Comparison of ENCODE assay signal across 29 mouse cellular contexts in genomic region chr4:140716994-140717393, GRCm38 (mm10). TPM values are rescaled to one million over a fixed set of nuclear protein-coding genes. Genes with fewer than 3 reads are reported as not detected.
DNase-seq lines count a peak whose midpoint lies in the region; ATAC-seq and TF ChIP-seq lines count a peak whose summit lies in the region.
"Had no signal": no experiment of that assay in that cellular context is flagged by ENCODE, and none has a peak within 500 bp of the region (broad histone marks: within the 10 kb centered on the region; RNA-seq: fewer than 3 reads in every experiment).

No protein-coding gene starts in this region.

- no peak overlapping the region for H3K4me2 ChIP-seq in hindbrain, embryonic 13.5 days
- H3K4me2 ChIP-seq in hindbrain, embryonic 12.5 days (replicated peaks), result no peak overlapping the region
- no peak overlapping the region for H3K4me2 ChIP-seq in myocyte (ENCODE audit: low read depth)
- H3K4me2 ChIP-seq: embryonic facial prominence, embryonic 13.5 days; embryonic facial prominence, embryonic 15.5 days; forebrain, embryonic 12.5 days had no signal

- H3ac ChIP-seq in myocyte (ENCODE audit: control insufficient read depth, insufficient read length), result no peak overlapping the region

- peak; percentile 5 for TF ChIP-seq POLR2A in myocyte (IDR thresholded peaks at IDR 0.05; ENCODE audit: insufficient read length, low read depth)

- peaks cover 22% of the 10 kb centered on the region for H3K4me1 ChIP-seq in hindbrain, embryonic 13.5 days (replicated peaks)
- H3K4me1 ChIP-seq in hindbrain, embryonic 12.5 days, result peaks cover 26% of the 10 kb centered on the region
- H3K4me1 ChIP-seq: embryonic facial prominence, embryonic 13.5 days had no signal

- no peak for ATAC-seq in hindbrain, embryonic 13.5 days (ENCODE audit: low FRiP score)
- no peak for ATAC-seq in hindbrain, embryonic 12.5 days (ENCODE audit: low FRiP score)
- ATAC-seq: forebrain, embryonic 14.5 days; forebrain, embryonic 16.5 days had no signal

- H3K9me3 ChIP-seq in hindbrain, embryonic 13.5 days, result no peaks in the 10 kb centered on the region
- H3K9me3 ChIP-seq in hindbrain, embryonic 12.5 days (replicated peaks), result no peaks in the 10 kb centered on the region
- H3K9me3 ChIP-seq: embryonic facial prominence, embryonic 13.5 days; embryonic facial prominence, embryonic 15.5 days; forebrain, embryonic 10.5 days; forebrain, embryonic 12.5 days had no signal

- H3K36me3 ChIP-seq in hindbrain, embryonic 13.5 days, result peaks cover 94% of the 10 kb centered on the region
- peaks cover 95% of the 10 kb centered on the region for H3K36me3 ChIP-seq in hindbrain, embryonic 12.5 days
- H3K36me3 ChIP-seq in myocyte (ENCODE audit: control insufficient read depth, insufficient read depth), result peaks cover 75% of the 10 kb centered on the region

- H3K79me2 ChIP-seq in myocyte (ENCODE audit: control insufficient read depth, insufficient read depth), result peaks cover 3% of the 10 kb centered on the region

- no peak overlapping the region for H3K27ac ChIP-seq in hindbrain, embryonic 13.5 days
- H3K27ac ChIP-seq in hindbrain, embryonic 12.5 days, result no peak overlapping the region
- no peak overlapping the region for H3K27ac ChIP-seq in layer of hippocampus, adult 2 months
- H3K27ac ChIP-seq: embryonic facial prominence, embryonic 13.5 days; embryonic facial prominence, embryonic 15.5 days; forebrain, embryonic 10.5 days; forebrain, embryonic 12.5 days had no signal

- no peak overlapping the region for H3K4me3 ChIP-seq in hindbrain, embryonic 13.5 days
- no peak overlapping the region for H3K4me3 ChIP-seq in hindbrain, embryonic 12.5 days
- no peak overlapping the region for H3K4me3 ChIP-seq in myocyte
- no peak overlapping the region for H3K4me3 ChIP-seq in layer of hippocampus, adult 2 months
- H3K4me3 ChIP-seq: embryonic facial prominence, embryonic 13.5 days; embryonic facial prominence, embryonic 15.5 days; erythroblast, embryonic 14.5 days; forebrain, embryonic 10.5 days; forebrain, embryonic 12.5 days had no signal

- peak; percentile 34 to 45 for DNase-seq in thymus, postnatal 10 days (ENCODE audit: low spot score in 2 of 2)
- DNase-seq in thymus, postnatal 25 days, result no peak
- DNase-seq in thymus, postnatal 36 days, result peak; percentile 14 to 46
- no peak for DNase-seq in layer of hippocampus, adult 2 months (ENCODE audit: low spot score in 2 of 2)
- no peak for DNase-seq in lung, postnatal 14 days
- DNase-seq: adrenal gland, adult 2 months; adrenal gland, postnatal 10 days; adrenal gland, postnatal 25 days; cerebellum, adult 11 months; cerebellum, adult 18-20 months; cerebellum, adult 9-11 months; cerebellum, postnatal 14 days; cerebellum, postnatal 36 days; embryo, embryonic 11 days had no signal

- WGBS in hindbrain, embryonic 13.5 days, result 90% methylated on average over 11 of the region's 11 CpGs
- 92% methylated on average over 11 of the region's 11 CpGs for WGBS in hindbrain, embryonic 12.5 days

- H3K9ac ChIP-seq in hindbrain, embryonic 13.5 days, result peak overlapping the region; percentile 19; the same call in 1 of the 2 replicates
- no peak overlapping the region for H3K9ac ChIP-seq in hindbrain, embryonic 12.5 days
- H3K9ac ChIP-seq: embryonic facial prominence, embryonic 13.5 days; embryonic facial prominence, embryonic 15.5 days; forebrain, embryonic 12.5 days had no signal

- no peak for TF ChIP-seq CTCF in layer of hippocampus, adult 2 months (conservative IDR thresholded peaks at IDR 0.05)

- H3K27me3 ChIP-seq in hindbrain, embryonic 13.5 days, result no peaks in the 10 kb centered on the region
- H3K27me3 ChIP-seq in hindbrain, embryonic 12.5 days, result no peaks in the 10 kb centered on the region
- H3K27me3 ChIP-seq in myocyte (ENCODE audit: control insufficient read depth, insufficient read depth, insufficient read length), result no peaks in the 10 kb centered on the region
- H3K27me3 ChIP-seq: embryonic facial prominence, embryonic 13.5 days; embryonic facial prominence, embryonic 15.5 days; forebrain, embryonic 12.5 days had no signal

TF ChIP-seq in myocyte, 11 proteins besides CTCF, POLR2A, EP300 and RAD21:
- TF ChIP-seq TCF3 (IDR thresholded peaks at IDR 0.05; ENCODE audit: insufficient read length, low read depth) (no peak), POLR2AphosphoS2 (IDR thresholded peaks at IDR 0.05; ENCODE audit: insufficient read length, low read depth) (peak; percentile 41)

RNA-seq across cellular contexts. Expression of gene Rcc2, which starts 16.7 kb away (rescaled TPM):
- polyA plus RNA-seq in hindbrain, embryonic 13.5 days (2015; fragmentation: Nextera tagmentation; extraction: Ambion mirVana), result 13.8 and 15.7 TPM in 2 replicates
- 94.4 and 97.8 TPM in 2 replicates for polyA plus RNA-seq in hindbrain, embryonic 12.5 days (2016; fragmentation: Nextera tagmentation; extraction: Ambion mirVana)
- 167 TPM for polyA plus RNA-seq in myocyte (2012; fragmentation: generic; extraction: Trizol)
- 10 to 100 TPM; 93.0 to 93.5 TPM for total RNA-seq in layer of hippocampus, adult 2 months (2021)

RNA-seq across cellular contexts. Expression of gene Padi6, which starts 25.4 kb away (rescaled TPM):
- not detected in 2 replicates for polyA plus RNA-seq in hindbrain, embryonic 13.5 days (2015; fragmentation: Nextera tagmentation; extraction: Ambion mirVana)
- 0.09 TPM in 1 of 2 replicates, not detected in the other for polyA plus RNA-seq in hindbrain, embryonic 12.5 days (2016; fragmentation: Nextera tagmentation; extraction: Ambion mirVana)
- polyA plus RNA-seq in myocyte (2012; fragmentation: generic; extraction: Trizol), result 0.20 TPM
- total RNA-seq in layer of hippocampus, adult 2 months (2021), result not detected
- total RNA-seq: adrenal gland, adult 2 months; common myeloid progenitor, adult 5-6 weeks; MEL had no signal
- polyA plus RNA-seq: adrenal gland, adult 2 months; brain, embryonic 14.5 days; C2C12; embryonic facial prominence, embryonic 11.5 days; embryonic facial prominence, embryonic 13.5 days; embryonic facial prominence, embryonic 15.5 days; erythroblast, embryonic 14.5 days; forebrain, embryonic 10.5 days; forebrain, embryonic 12.5 days; forebrain, embryonic 14.5 days; forebrain, embryonic 16.5 days had no signal

RNA-seq across cellular contexts. Expression of gene Arhgef10l, which starts 51.2 kb away (rescaled TPM):
- polyA plus RNA-seq in hindbrain, embryonic 13.5 days (2015; fragmentation: Nextera tagmentation; extraction: Ambion mirVana), result 23.2 and 23.8 TPM in 2 replicates
- polyA plus RNA-seq in hindbrain, embryonic 12.5 days (2016; fragmentation: Nextera tagmentation; extraction: Ambion mirVana), result 31.2 and 31.7 TPM in 2 replicates
- 34.7 TPM for polyA plus RNA-seq in myocyte (2012; fragmentation: generic; extraction: Trizol)
- 10 to 100 TPM; 43.9 to 52.8 TPM for total RNA-seq in layer of hippocampus, adult 2 months (2021)

RNA-seq across cellular contexts. Expression of gene Padi4, which starts 57.0 kb away (rescaled TPM):
- polyA plus RNA-seq in hindbrain, embryonic 13.5 days (2015; fragmentation: Nextera tagmentation; extraction: Ambion mirVana), result 0.09 and 0.13 TPM in 2 replicates
- 0.31 and 0.42 TPM in 2 replicates for polyA plus RNA-seq in hindbrain, embryonic 12.5 days (2016; fragmentation: Nextera tagmentation; extraction: Ambion mirVana)
- 1.4 TPM for polyA plus RNA-seq in myocyte (2012; fragmentation: generic; extraction: Trizol)
- not detected for total RNA-seq in layer of hippocampus, adult 2 months (2021)
- total RNA-seq: MEL had no signal
- polyA plus RNA-seq: embryonic facial prominence, embryonic 13.5 days; erythroblast, embryonic 14.5 days; forebrain, embryonic 14.5 days had no signal

Comparison
In these comparisons a context has a peak if more than half of its experiments do, and no peak if none do; other contexts are left out.
1. DNase-seq: peak in thymus, postnatal 10 days (2 of 2) and thymus, postnatal 36 days (2 of 2); none in thymus, postnatal 25 days (single experiment), layer of hippocampus, adult 2 months (0 of 2) and lung, postnatal 14 days (single experiment).